Mouse (Mus musculus): ENCODE measurements around the gene Ccser1. TPM values are rescaled to one million over a fixed set of nuclear protein-coding genes. Genes with fewer than 3 reads are reported as not detected.

Gene Ccser1
- polyA plus RNA-seq, 1 experiment = 5.3 TPM

- H3K27ac ChIP-seq (ENCODE audit: insufficient read depth, low read length) = no peak overlapping the region
- TF ChIP-seq CTCF (IDR thresholded peaks at IDR 0.05; ENCODE audit: borderline replicate concordance, insufficient read depth, low read length) (no peak), POLR2A (IDR thresholded peaks at IDR 0.05; ENCODE audit: low read depth, low read length) (no peak)
- no peaks in the 10 kb centered on the region for H3K4me1 ChIP-seq (ENCODE audit: control insufficient read depth, insufficient read depth, low read length)
- H3K4me3 ChIP-seq (ENCODE audit: insufficient read depth, low read length) = no peak overlapping the region
Observed at GRCm38 (mm10) chr6:61567551-61567950, 387.4 kb downstream of the Ccser1 start.

DNA sequence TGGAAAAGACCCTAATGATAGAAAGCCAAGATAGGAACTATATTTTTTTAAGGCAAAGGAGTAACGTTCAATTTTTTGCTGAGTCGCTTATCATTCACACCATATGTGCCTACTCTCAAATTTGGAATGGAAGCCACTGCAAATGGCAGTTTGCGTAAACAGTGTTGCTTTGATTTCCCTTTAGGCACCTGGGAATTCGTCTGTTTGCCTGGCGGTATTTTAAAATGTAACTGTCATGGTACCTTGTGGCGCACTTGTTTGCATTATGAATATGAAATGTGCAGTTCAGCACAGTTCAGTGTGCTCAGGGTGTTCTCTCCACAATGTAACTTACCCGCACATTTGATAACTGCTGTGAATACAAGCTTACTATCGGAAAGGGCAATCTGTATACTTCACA is 387.8 kb downstream of the Ccser1 start:
- no peak overlapping the region for H3K4me3 ChIP-seq (ENCODE audit: insufficient read depth, low read length)
- H3K27ac ChIP-seq (ENCODE audit: insufficient read depth, low read length) = no peak overlapping the region
- TF ChIP-seq CTCF (IDR thresholded peaks at IDR 0.05; ENCODE audit: borderline replicate concordance, insufficient read depth, low read length) (no peak), POLR2A (IDR thresholded peaks at IDR 0.05; ENCODE audit: low read depth, low read length) (no peak)
- H3K4me1 ChIP-seq (ENCODE audit: control insufficient read depth, insufficient read depth, low read length) = no peaks in the 10 kb centered on the region

GRCm38 (mm10) chr6:61581696-61582095 is 401.6 kb downstream of the Ccser1 start:
- TF ChIP-seq CTCF (IDR thresholded peaks at IDR 0.05; ENCODE audit: borderline replicate concordance, insufficient read depth, low read length) = no peak
- H3K27ac ChIP-seq (ENCODE audit: insufficient read depth, low read length) = no peak overlapping the region
- no peak overlapping the region for H3K4me3 ChIP-seq (ENCODE audit: insufficient read depth, low read length)
- no peaks in the 10 kb centered on the region for H3K4me1 ChIP-seq (ENCODE audit: control insufficient read depth, insufficient read depth, low read length)

DNA sequence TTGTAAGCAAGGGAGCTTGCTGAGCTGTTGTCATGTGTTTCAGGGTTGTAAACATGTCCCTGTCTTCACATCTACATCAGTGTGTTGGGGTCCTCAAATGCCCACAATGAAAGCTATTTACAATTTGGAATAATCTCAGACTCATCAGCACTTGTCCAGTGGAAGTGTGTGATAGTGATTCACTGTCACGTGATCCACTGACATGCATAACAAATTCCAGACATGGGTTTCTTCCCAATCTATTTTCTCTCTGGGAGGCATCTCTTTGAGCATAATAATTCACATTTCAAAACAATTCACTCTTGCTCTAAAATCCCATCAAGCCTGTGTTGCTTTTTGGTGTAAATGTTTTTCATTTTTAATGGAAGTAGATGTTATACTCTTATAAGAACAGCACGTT is 408.9 kb downstream of the Ccser1 start:
- no peak for TF ChIP-seq POLR2A (IDR thresholded peaks at IDR 0.05; ENCODE audit: low read depth, low read length)
- no peak for TF ChIP-seq CTCF (IDR thresholded peaks at IDR 0.05; ENCODE audit: borderline replicate concordance, insufficient read depth, low read length)
- Histone ChIP-seq H3K4me3 (ENCODE audit: insufficient read depth, low read length) (no peak overlapping the region), H3K27ac (ENCODE audit: insufficient read depth, low read length) (no peak overlapping the region), H3K4me1 (ENCODE audit: control insufficient read depth, insufficient read depth, low read length) (no peaks in the 10 kb centered on the region)

- Histone ChIP-seq H3K27ac (ENCODE audit: insufficient read depth, low read length) (no peak overlapping the region), H3K4me3 (ENCODE audit: insufficient read depth, low read length) (no peak overlapping the region), H3K4me1 (ENCODE audit: control insufficient read depth, insufficient read depth, low read length) (no peaks in the 10 kb centered on the region)
- TF ChIP-seq POLR2A (IDR thresholded peaks at IDR 0.05; ENCODE audit: low read depth, low read length) (no peak), CTCF (IDR thresholded peaks at IDR 0.05; ENCODE audit: borderline replicate concordance, insufficient read depth, low read length) (no peak)
Observed at GRCm38 (mm10) chr6:61601911-61602310, 421.8 kb downstream of the Ccser1 start.

DNA sequence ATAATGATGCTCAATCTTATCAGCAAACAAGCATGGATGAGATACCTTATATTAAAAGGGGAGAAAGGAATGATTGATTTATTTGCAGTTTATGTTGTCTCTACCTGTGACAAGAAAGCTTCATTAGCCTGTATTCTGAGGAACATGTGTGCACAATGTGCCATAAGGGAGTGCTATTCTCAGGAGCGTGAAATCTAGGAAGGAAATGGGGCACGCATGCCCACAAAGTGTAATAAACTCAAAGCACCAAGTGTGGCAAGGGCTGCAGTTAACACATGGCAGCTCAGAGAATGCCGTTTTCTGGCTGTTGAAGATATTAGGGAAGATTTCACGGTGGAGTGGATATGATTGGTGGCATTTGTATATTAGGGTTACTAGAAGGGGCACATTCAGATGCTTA is 434.8 kb downstream of the Ccser1 start:
- no peak overlapping the region for H3K27ac ChIP-seq (ENCODE audit: insufficient read depth, low read length)
- H3K4me3 ChIP-seq (ENCODE audit: insufficient read depth, low read length) = no peak overlapping the region
- TF ChIP-seq POLR2A (IDR thresholded peaks at IDR 0.05; ENCODE audit: low read depth, low read length) (no peak), CTCF (IDR thresholded peaks at IDR 0.05; ENCODE audit: borderline replicate concordance, insufficient read depth, low read length) (no peak)
- no peaks in the 10 kb centered on the region for H3K4me1 ChIP-seq (ENCODE audit: control insufficient read depth, insufficient read depth, low read length)

- no peak overlapping the region for H3K27ac ChIP-seq (ENCODE audit: insufficient read depth, low read length)
- no peak overlapping the region for H3K4me3 ChIP-seq (ENCODE audit: insufficient read depth, low read length)
- no peak for TF ChIP-seq POLR2A (IDR thresholded peaks at IDR 0.05; ENCODE audit: low read depth, low read length)
- TF ChIP-seq CTCF (IDR thresholded peaks at IDR 0.05; ENCODE audit: borderline replicate concordance, insufficient read depth, low read length) = no peak
- H3K4me1 ChIP-seq (ENCODE audit: control insufficient read depth, insufficient read depth, low read length) = no peaks in the 10 kb centered on the region
Observed at GRCm38 (mm10) chr6:61621707-61622106, 441.6 kb downstream of the Ccser1 start.

- no peak for TF ChIP-seq CTCF (IDR thresholded peaks at IDR 0.05; ENCODE audit: borderline replicate concordance, insufficient read depth, low read length)
- TF ChIP-seq POLR2A (IDR thresholded peaks at IDR 0.05; ENCODE audit: low read depth, low read length) = no peak
- Histone ChIP-seq H3K4me3 (ENCODE audit: insufficient read depth, low read length) (no peak overlapping the region), H3K4me1 (ENCODE audit: control insufficient read depth, insufficient read depth, low read length) (no peaks in the 10 kb centered on the region), H3K27ac (ENCODE audit: insufficient read depth, low read length) (no peak overlapping the region)
Observed at GRCm38 (mm10) chr6:61661414-61661813, 481.3 kb downstream of the Ccser1 start.

DNA sequence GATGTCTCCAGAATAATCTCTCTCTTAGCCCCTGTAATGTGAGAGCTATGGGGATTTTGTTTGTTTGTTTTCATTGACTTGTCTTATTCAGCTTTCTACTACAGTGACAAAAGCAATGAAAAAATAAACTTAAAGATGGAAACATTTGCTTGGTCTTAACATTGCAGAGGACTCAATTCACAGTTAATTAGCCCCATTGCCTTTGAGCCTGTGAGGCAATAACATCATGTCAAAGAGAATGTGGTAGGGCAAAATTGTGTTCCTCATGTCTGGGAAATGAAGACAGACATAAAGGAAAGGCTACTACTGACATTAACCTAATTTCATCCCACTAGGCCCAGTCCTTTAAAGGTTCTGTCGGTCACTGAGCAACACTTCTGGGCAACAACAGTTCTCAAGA is 484.4 kb downstream of the Ccser1 start:
- Histone ChIP-seq H3K27ac (ENCODE audit: insufficient read depth, low read length) (no peak overlapping the region), H3K4me3 (ENCODE audit: insufficient read depth, low read length) (no peak overlapping the region), H3K4me1 (ENCODE audit: control insufficient read depth, insufficient read depth, low read length) (no peaks in the 10 kb centered on the region)
- no peak for TF ChIP-seq CTCF (IDR thresholded peaks at IDR 0.05; ENCODE audit: borderline replicate concordance, insufficient read depth, low read length)
- no peak for TF ChIP-seq POLR2A (IDR thresholded peaks at IDR 0.05; ENCODE audit: low read depth, low read length)

GRCm38 (mm10) chr6:61687002-61687401 is 506.9 kb downstream of the Ccser1 start:
- no peak for TF ChIP-seq CTCF (IDR thresholded peaks at IDR 0.05; ENCODE audit: borderline replicate concordance, insufficient read depth, low read length)
- no peak for TF ChIP-seq POLR2A (IDR thresholded peaks at IDR 0.05; ENCODE audit: low read depth, low read length)
- Histone ChIP-seq H3K4me1 (ENCODE audit: control insufficient read depth, insufficient read depth, low read length) (no peaks in the 10 kb centered on the region), H3K27ac (ENCODE audit: insufficient read depth, low read length) (no peak overlapping the region), H3K4me3 (ENCODE audit: insufficient read depth, low read length) (no peak overlapping the region)

DNA sequence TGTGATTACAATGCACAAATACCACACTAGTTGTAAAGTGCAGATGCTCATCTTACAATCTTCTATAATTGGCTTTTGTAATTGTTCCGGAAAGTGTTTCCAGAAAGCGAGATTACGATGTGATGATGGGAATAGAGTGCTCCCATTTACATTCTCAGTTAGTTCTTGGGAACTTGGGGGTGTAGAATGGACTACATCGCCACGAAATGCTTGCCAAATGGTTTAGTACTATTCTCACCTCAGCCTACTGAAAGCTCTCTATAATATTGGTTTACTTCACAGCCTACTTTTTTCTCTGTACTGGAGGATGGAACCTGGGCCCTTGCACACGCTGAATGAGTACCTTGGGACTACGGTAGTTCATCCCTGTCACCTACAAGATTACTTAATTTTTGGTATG is 522.9 kb downstream of the Ccser1 start:
- TF ChIP-seq CTCF (IDR thresholded peaks at IDR 0.05; ENCODE audit: borderline replicate concordance, insufficient read depth, low read length) (no peak), POLR2A (IDR thresholded peaks at IDR 0.05; ENCODE audit: low read depth, low read length) (no peak)
- no peak overlapping the region for H3K27ac ChIP-seq (ENCODE audit: insufficient read depth, low read length)

More for the DNA sequence above, 522.9 kb downstream of the Ccser1 start:
- H3K4me1 ChIP-seq (ENCODE audit: control insufficient read depth, insufficient read depth, low read length) = no peaks in the 10 kb centered on the region
- no peak overlapping the region for H3K4me3 ChIP-seq (ENCODE audit: insufficient read depth, low read length)

Data from embryonic fibroblast, embryonic 13.5 days (primary cell).